Mouse (Mus musculus) neural tube, embryonic 11.5 days (tissue): Measurements from ENCODE around the gene Hs3st3b1. TPM values are rescaled to one million over a fixed set of nuclear protein-coding genes. Genes with fewer than 3 reads are reported as not detected.
A peak's percentile ranks its signal among the peaks of the same experiment; 100 is the strongest.

ENCODE experiments used
- ATAC-seq: fragments of 200-750 bp; cut with Nextera tagmentation; 2 replicates; pipeline ENCODE4 v1.8.0; 2017; ENCODE audit warnings: moderate number of reproducible peaks, mild to moderate bottlenecking, moderate TSS enrichment, moderate library complexity; ENCODE audit not compliant: insufficient read depth, low FRiP score, low TSS enrichment
- DNase-seq: peaks from one replicate; pipeline ENCODE4 v3.0.0-alpha.2; 2015; ENCODE audit warnings: low spot score
- H3K27ac ChIP-seq: fragments of 300-500 bp; sonication (generic); 2 replicates; pipeline ENCODE4 v1.5.1; 2014; ENCODE audit warnings: low read depth, mild to moderate bottlenecking, low read length
- H3K27me3 ChIP-seq: fragments of 300-500 bp; sonication (generic); 2 replicates; pipeline ENCODE4 v1.6.1; 2014; ENCODE audit warnings: mild to moderate bottlenecking, low read length, mixed read lengths; ENCODE audit not compliant: control insufficient read depth, insufficient read depth
- H3K36me3 ChIP-seq: fragments of 300-500 bp; sonication (generic); 2 replicates; pipeline ENCODE4 v1.6.1; 2014; ENCODE audit warnings: mild to moderate bottlenecking, low read length, moderate library complexity, mixed read lengths; ENCODE audit not compliant: control insufficient read depth, insufficient read depth
- H3K4me1 ChIP-seq: fragments of 300-500 bp; sonication (generic); 2 replicates; pipeline ENCODE4 v1.6.1; 2014; ENCODE audit warnings: low read length, mixed read lengths; ENCODE audit not compliant: control insufficient read depth, insufficient read depth
- H3K4me2 ChIP-seq: fragments of 300-500 bp; sonication (generic); 2 replicates; pipeline ENCODE4 v1.6.1; 2014; ENCODE audit warnings: low read depth, mild to moderate bottlenecking, moderate library complexity
- H3K4me3 ChIP-seq: fragments of 300-500 bp; sonication (generic); 2 replicates; pipeline ENCODE4 v1.5.1; 2014; ENCODE audit warnings: low read depth, low read length
- H3K9ac ChIP-seq: fragments of 300-500 bp; sonication (generic); 2 replicates; pipeline ENCODE4 v1.6.1; 2014; ENCODE audit warnings: mild to moderate bottlenecking, low read length
- H3K9me3 ChIP-seq: fragments of 300-500 bp; sonication (generic); 2 replicates; pipeline ENCODE4 v1.6.1; 2016; ENCODE audit warnings: low read length; ENCODE audit not compliant: control insufficient read depth
- WGBS: fragments of 180-500 bp; shearing (Covaris S2); extraction: QIAGEN DNeasy Blood & Tissue Kit; methylation state at CpG from one replicate; pipeline ENCODE4 v1.1.7; 2014; 5-methylcytosine and 5-hydroxymethylcytosine counted together
- polyA plus RNA-seq: library from polyadenylated mRNA; unstranded; fragments of >200 nt; fragmentation: Nextera tagmentation; extraction: Ambion mirVana; gene quantifications from 2 replicates; pipeline ENCODE4 v1.2.1, GENCODE M21; 2014

Hs3st3b1 gene
- polyA plus RNA-seq, 1 experiment from 2014 or later, result 13.0 TPM

- peak; percentile 39 for DNase-seq
- H3K4me1 ChIP-seq, result peaks cover 36% of the 10 kb centered on the region
- peak overlapping the region; percentile 68 for H3K9ac ChIP-seq
Observed at GRCm38 (mm10) chr11:63918321-63919105, 3.6 kb downstream of the Hs3st3b1 start.

GRCm38 (mm10) chr11:63917561-63917960 lies 4.5 kb downstream of the Hs3st3b1 start:
- no peak overlapping the region for H3K9ac ChIP-seq
- no peaks in the 10 kb centered on the region for H3K27me3 ChIP-seq
- peaks cover 33% of the 10 kb centered on the region for H3K4me1 ChIP-seq
- no peaks in the 10 kb centered on the region for H3K9me3 ChIP-seq
- peak overlapping the region; percentile 68 for H3K4me2 ChIP-seq
- no peak for DNase-seq
- H3K36me3 ChIP-seq, result no peaks in the 10 kb centered on the region
- no peak for ATAC-seq
- H3K27ac ChIP-seq, result no peak overlapping the region
- H3K4me3 ChIP-seq, result no peak overlapping the region
- WGBS, result 10% methylated on average over 6 of the region's 6 CpGs

More at GRCm38 (mm10) chr11:63918321-63919105, 3.6 kb downstream of the Hs3st3b1 start:
- Histone ChIP-seq H3K9me3 (no peaks in the 10 kb centered on the region), H3K27ac (no peak overlapping the region), H3K27me3 (peaks cover 5% of the 10 kb centered on the region; the same call in 1 of the 2 replicates), H3K4me2 (peak overlapping the region; percentile 68), H3K36me3 (no peaks in the 10 kb centered on the region), H3K4me3 (peak overlapping the region; percentile 73)
- WGBS, result 3% methylated on average over 17 of the region's 17 CpGs
- no peak for ATAC-seq

GRCm38 (mm10) chr11:63914388-63914787 lies 7.7 kb downstream of the Hs3st3b1 start:
- peak overlapping the region; percentile 59 for H3K4me2 ChIP-seq
- no peak overlapping the region for H3K27ac ChIP-seq
- H3K9me3 ChIP-seq, result no peaks in the 10 kb centered on the region
- H3K27me3 ChIP-seq, result no peaks in the 10 kb centered on the region
- peaks cover 31% of the 10 kb centered on the region for H3K4me1 ChIP-seq
- 2% methylated on average over 20 of the region's 20 CpGs for WGBS
- peak; percentile 78 for DNase-seq
- peak; percentile 83; the same call in 1 of the 2 replicates for ATAC-seq
- H3K4me3 ChIP-seq, result peak overlapping the region; percentile 27
- H3K9ac ChIP-seq, result no peak overlapping the region
- H3K36me3 ChIP-seq, result no peaks in the 10 kb centered on the region

GRCm38 (mm10) chr11:63913936-63914335 lies 8.2 kb downstream of the Hs3st3b1 start:
- no peak overlapping the region for H3K9ac ChIP-seq
- H3K4me2 ChIP-seq, result peak overlapping the region; percentile 59
- DNase-seq (no peak), ATAC-seq (0 out of 2 replicates have a peak, but pooled peaks have one; percentile 7)
- peak overlapping the region; percentile 27 for H3K4me3 ChIP-seq
- no peaks in the 10 kb centered on the region for H3K36me3 ChIP-seq
- H3K4me1 ChIP-seq, result peaks cover 26% of the 10 kb centered on the region
- no peaks in the 10 kb centered on the region for H3K9me3 ChIP-seq
- H3K27ac ChIP-seq, result no peak overlapping the region
- WGBS, result 29% methylated on average over 4 of the region's 4 CpGs
- H3K27me3 ChIP-seq, result no peaks in the 10 kb centered on the region

GRCm38 (mm10) chr11:63911001-63911400 lies 11.1 kb downstream of the Hs3st3b1 start:
- peaks cover 26% of the 10 kb centered on the region for H3K4me1 ChIP-seq
- WGBS, result 60% methylated on average over 5 of the region's 5 CpGs

GRCm38 (mm10) chr11:63909961-63910360 lies 12.1 kb downstream of the Hs3st3b1 start:
- ATAC-seq (no peak), DNase-seq (no peak)
- Histone ChIP-seq H3K4me2 (no peak overlapping the region), H3K4me1 (peaks cover 29% of the 10 kb centered on the region), H3K36me3 (no peaks in the 10 kb centered on the region), H3K9me3 (no peaks in the 10 kb centered on the region), H3K9ac (no peak overlapping the region), H3K27ac (no peak overlapping the region), H3K27me3 (no peaks in the 10 kb centered on the region), H3K4me3 (no peak overlapping the region)
- 94% methylated on average over 4 of the region's 4 CpGs for WGBS

More at GRCm38 (mm10) chr11:63911001-63911400, 11.1 kb downstream of the Hs3st3b1 start:
- Histone ChIP-seq H3K4me2 (no peak overlapping the region), H3K36me3 (no peaks in the 10 kb centered on the region), H3K4me3 (no peak overlapping the region), H3K9me3 (no peaks in the 10 kb centered on the region), H3K9ac (no peak overlapping the region), H3K27ac (no peak overlapping the region), H3K27me3 (no peaks in the 10 kb centered on the region)
- DNase-seq, result no peak
- no peak for ATAC-seq

GRCm38 (mm10) chr11:63908500-63908899 lies 13.6 kb downstream of the Hs3st3b1 start:
- Histone ChIP-seq H3K27ac (no peak overlapping the region), H3K9ac (no peak overlapping the region), H3K4me2 (no peak overlapping the region), H3K4me1 (peaks cover 23% of the 10 kb centered on the region), H3K9me3 (no peaks in the 10 kb centered on the region), H3K4me3 (no peak overlapping the region), H3K36me3 (no peaks in the 10 kb centered on the region), H3K27me3 (no peaks in the 10 kb centered on the region)
- 92% methylated on average over 4 of the region's 4 CpGs for WGBS
- ATAC-seq (no peak), DNase-seq (no peak)

- H3K9me3 ChIP-seq, result no peaks in the 10 kb centered on the region
- 58% methylated on average over 9 of the region's 9 CpGs for WGBS
- no peak overlapping the region for H3K4me3 ChIP-seq
- no peaks in the 10 kb centered on the region for H3K27me3 ChIP-seq
- H3K27ac ChIP-seq, result peak overlapping the region; percentile 72
- peak; percentile 45 for DNase-seq
- no peak overlapping the region for H3K9ac ChIP-seq
- H3K36me3 ChIP-seq, result no peaks in the 10 kb centered on the region
- H3K4me1 ChIP-seq, result peaks cover 26% of the 10 kb centered on the region
- H3K4me2 ChIP-seq, result no peak overlapping the region
- peak; percentile 85 for ATAC-seq
Observed at GRCm38 (mm10) chr11:63906552-63907353, 15.3 kb downstream of the Hs3st3b1 start.
